ENCODE assay signal across 13 mouse cellular contexts in genomic region chr2:31779258-31779657, GRCm38 (mm10).
"Had no signal": no experiment of that assay in that cellular context is flagged by ENCODE, and none has a peak within 500 bp of the region (broad histone marks: within the 10 kb centered on the region; RNA-seq: fewer than 3 reads in every experiment).

No protein-coding gene starts in this region.

- DNase-seq: gastrocnemius, adult 2 months; gastrocnemius, postnatal 10 days; gastrocnemius, postnatal 25 days; heart, adult 18-20 months; heart, postnatal 10 days; heart, postnatal 4 days; kidney, adult 18-20 months; kidney, adult 8-10 months; kidney, postnatal 10 days; kidney, postnatal 25 days; kidney, postnatal 4 days; liver; liver, embryonic 13.5 days had no signal
